Mouse (Mus musculus) telencephalon, adult 2 months (tissue): ENCODE data around the gene Nabp1.
"Not testable (repeated sequence)": the region's sequence is repeated elsewhere in the genome, so short reads cannot be mapped to it uniquely, and the experiment has no call there.

Experiments used
- DNase-seq: peaks from one replicate; pipeline ENCODE4 v3.0.0-alpha.2; 2011; ENCODE audit warnings: low read depth, low spot score

The Nabp1 gene

GRCm38 (mm10) chr1:51486291-51486690 lies 8.1 kb upstream of the Nabp1 start:
- DNase-seq, result no peak

DNA sequence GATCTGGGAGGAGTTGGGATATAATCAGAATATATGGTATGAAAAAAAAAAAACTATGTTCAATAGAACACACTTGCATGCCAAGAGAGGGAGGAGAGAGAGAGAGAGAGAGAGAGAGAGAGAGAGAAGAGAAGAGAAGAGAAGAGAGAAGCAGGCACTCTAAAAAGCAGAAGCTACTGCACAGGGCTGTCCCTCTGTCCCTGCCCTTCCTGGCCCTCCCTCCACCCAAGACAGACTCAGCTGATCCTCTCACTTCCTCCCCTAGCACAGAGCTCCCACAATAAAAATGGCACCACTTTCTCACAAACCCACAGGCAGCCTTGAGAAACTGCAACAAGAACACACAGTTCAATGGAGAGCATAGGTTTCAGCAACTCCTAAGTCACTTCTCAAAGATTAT lies 2.2 kb upstream of the Nabp1 start:
- DNase-seq, result no peak

- no peak for DNase-seq
Observed at GRCm38 (mm10) chr1:51479691-51480090, 1.5 kb upstream of the Nabp1 start.

DNA sequence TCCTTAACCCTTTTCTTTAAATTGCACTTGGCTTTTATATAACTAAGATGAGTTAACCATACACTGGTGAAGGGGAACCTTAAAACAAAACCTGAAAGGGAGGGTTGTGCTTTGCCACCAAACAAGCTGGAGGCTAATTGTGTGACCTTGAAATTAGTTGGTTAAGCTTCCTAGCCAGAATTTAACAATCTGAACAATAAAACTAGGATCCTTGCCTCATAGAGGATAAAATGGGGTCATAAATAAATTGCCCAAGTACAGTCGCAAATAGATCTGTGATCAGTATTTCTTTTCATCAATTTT lies 753 bp upstream of the Nabp1 start:
- no peak for DNase-seq

- DNase-seq, result no peak
Observed at GRCm38 (mm10) chr1:51477656-51478081, 556 bp downstream of the Nabp1 start.

GRCm38 (mm10) chr1:51476405-51476804 lies 1.8 kb downstream of the Nabp1 start:
- DNase-seq, result no peak

- DNase-seq, result no peak
Observed at GRCm38 (mm10) chr1:51468077-51468476, 10.1 kb downstream of the Nabp1 start.

DNA sequence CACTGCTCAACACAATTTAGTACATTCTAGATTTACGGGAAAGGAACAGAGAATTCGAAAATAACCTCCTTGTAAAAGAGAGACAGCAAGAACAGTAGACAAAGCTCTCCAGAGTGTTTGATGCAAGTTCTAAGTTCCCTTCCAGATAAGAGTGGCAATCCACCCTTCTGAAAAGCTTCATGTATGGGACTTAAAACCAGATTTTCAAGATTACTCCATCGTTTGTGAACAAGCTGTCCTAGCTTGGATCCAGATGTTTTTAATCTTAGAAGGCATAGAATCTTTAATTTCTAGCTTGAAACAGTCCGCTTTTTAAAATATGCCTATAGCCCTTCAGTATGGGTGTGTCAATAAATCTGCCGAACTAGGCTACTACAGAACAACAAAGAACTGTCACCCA lies 11.0 kb downstream of the Nabp1 start:
- no peak for DNase-seq

DNA sequence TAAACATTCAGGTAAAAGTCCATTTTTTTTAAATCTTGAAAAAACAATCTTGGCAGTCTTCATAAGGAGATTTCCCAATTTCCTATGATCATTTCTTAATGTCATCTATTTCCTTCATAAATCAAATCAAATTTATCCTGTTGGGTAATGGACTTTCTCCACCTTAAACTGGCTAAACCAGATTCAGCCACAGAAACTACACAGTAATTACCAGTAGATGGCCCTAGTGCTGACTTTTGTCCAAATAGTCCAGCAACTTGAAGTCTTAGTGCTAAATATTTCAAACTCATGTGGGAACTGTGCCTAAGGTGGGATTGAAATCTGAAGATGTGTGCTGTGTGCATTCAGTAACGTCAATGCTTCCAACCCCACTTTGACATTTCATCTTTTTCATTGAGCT lies 11.8 kb downstream of the Nabp1 start:
- DNase-seq, result no peak

DNA sequence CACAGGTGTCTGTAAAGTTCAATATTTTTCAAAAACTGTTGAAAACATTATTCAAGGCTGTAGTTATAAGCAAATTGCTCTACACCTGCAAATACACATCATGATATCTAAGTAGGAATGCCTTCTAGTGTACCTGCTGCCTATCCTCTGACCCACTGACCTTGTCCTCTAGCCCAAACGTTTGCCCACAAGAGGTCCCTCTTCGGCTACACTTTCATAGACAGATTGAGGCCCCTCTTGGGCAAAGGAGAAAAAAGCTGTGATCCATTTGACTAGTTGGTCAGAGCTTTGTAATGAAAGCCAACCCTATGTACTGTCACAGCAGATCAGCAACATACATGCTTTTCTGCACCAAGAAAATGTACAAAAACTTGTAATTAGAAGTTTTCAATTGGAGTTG lies 12.9 kb downstream of the Nabp1 start:
- DNase-seq, result no peak

DNA sequence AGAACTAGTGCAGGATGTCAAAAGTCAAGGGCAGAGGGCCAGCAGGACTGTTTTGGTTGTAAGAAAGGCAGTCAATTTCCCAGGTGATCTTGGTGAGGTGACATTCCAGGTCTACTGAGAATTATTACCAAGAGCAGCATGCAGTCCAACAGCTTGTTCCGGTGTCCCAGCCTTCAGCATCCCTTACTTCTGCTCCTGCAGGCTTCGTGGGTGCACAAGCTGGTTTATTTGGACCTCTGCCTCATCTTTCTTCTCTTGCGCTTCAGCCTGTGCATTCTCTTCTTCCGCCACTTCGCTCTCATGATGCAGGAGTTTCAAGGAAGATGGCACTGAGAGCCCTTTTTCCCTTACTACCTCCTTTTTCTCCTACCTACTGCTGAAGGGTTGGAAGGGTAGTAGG lies 15.2 kb downstream of the Nabp1 start:
- DNase-seq, result no peak

DNA sequence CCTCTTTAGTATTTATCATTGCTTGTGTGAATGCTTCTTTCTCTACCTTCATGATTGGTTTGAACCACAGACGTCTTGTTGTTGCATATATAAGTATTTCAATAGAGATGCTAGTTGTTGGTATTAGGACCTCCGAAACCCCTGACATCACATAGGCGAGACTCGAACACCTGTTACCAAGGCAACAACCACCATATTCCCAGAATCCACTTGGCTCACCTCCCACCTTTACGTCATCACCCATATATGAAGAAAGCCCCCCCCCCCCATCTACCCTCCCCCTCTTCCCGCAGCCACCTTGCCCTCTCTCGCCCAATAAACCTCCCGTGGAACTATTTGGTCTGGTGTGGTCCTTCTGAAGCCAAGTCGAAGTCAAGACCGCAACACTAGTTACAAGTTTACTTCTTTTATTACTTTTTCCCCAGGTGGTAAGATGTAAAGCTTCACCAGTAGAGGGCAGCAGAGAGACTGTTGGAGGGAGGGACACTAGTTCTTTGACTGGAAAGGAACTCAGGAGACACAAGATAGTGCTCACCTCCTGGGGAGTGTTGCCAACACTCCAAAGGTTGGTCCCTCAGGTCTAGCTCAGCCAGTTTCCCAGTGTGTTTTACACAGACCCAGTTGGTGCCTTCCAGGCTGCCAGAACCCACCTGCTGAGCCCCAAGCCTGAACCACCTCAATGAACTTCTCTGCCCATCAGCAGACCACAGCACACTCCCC lies 19.3 kb downstream of the Nabp1 start:
- no peak for DNase-seq

DNA sequence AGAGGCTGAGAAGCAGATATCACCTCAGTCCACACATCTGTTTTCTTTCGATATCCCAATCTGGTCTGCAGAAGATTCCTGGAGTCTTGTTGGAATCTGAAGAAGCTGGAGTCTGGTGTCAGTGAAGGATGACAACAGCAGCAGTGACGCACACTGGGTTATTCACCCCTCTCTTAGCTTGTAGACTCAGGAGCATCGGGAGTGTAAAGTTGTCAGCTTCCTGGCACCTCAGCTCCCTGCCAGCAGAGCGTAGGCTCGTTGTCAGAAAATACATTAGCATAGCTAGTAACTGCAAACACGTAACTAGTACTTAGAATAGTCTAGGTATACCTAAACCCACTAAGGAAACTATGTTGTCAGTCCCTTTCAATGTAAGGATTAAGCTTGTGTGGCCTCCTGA lies 20.1 kb downstream of the Nabp1 start:
- DNase-seq, result no peak

- DNase-seq, result no peak
Observed at GRCm38 (mm10) chr1:51457249-51457648, 21.0 kb downstream of the Nabp1 start.

DNA sequence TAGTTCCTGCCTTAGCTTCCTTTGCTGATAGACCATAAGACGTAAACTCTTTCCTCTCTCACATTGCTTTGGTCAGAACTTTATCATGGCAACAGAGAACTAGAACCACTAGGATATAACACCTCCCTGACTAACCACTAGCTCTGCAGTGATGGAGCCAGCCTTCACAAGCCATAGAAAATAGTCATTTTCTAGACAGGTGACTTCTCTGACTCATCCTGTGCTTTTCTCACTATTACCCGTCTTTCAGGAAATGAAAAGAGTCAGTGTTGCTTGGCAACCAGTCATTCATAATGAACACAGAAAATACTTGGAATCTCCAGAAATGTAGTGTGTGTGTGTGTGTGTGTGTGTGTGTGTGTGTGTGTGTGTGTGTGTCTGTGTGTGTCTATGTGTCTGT lies 29.4 kb downstream of the Nabp1 start:
- DNase-seq, result no peak

DNA sequence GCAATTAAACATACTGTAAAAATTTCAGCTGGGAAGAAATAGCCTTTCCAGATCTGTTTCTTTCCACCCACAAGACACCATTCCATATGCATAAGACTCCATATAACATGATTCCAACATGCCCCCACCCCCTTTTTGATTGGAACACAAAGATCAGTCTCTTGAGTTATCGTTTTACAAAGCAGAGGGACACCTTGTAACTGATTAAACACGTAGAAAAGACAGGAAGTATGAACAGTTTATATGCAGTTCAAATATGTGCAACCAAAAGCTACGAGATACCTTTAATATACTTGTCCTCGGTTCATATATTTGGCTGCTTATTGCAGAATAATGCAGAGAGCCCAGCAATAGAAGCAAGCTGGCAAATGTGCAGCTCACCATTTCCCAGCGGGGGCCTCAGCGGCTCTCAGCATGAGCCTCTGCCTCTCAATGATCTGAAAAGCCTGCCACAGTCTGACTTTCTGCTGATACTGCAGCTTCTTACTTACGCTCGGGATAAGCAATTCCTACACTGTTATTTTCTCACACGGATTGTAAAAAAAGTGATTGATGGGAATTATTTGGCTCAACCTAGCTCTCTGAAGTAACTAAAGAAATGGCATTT lies 32.3 kb downstream of the Nabp1 start:
- DNase-seq, result no peak

GRCm38 (mm10) chr1:51445161-51445853 lies 32.9 kb downstream of the Nabp1 start:
- no peak for DNase-seq

DNA sequence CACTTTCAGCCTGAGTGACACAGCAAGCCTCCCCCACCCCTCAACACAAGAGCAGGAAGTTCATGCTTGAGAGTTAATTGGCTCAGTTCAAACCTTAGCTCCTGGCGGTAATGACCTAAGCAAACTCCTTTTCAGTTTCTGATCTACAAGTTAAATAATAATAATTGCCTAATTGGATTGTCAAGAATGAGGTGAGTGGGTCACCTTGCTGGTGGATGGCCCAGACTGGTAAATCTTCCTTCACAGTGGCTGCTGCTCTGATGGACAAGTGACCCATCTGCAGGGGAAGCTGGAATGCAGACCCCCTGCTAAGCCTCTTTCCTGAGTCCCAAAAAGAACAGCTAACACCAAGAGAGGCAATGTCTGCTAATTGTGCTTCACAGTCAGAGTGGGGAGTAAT lies 48.5 kb downstream of the Nabp1 start:
- DNase-seq, result no peak

DNA sequence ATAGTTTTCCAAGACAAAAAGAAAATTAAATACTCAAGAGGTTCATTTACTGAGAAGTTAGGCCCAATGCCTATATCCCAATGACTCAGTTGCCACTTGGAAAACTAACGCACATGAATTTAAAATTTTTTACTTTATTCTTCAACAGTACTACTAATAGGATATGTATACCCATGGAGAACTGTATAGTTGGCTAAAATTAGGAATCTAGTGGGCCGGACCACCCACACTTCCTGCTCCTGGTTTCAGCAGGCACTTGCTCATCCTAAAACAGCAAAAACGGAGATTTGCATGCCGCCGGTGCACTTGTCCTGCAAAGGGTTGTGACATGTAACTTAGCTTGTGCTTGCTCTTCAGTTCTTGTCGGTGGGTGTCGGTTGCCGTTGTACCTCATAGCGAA lies 51.9 kb downstream of the Nabp1 start:
- no peak for DNase-seq

DNA sequence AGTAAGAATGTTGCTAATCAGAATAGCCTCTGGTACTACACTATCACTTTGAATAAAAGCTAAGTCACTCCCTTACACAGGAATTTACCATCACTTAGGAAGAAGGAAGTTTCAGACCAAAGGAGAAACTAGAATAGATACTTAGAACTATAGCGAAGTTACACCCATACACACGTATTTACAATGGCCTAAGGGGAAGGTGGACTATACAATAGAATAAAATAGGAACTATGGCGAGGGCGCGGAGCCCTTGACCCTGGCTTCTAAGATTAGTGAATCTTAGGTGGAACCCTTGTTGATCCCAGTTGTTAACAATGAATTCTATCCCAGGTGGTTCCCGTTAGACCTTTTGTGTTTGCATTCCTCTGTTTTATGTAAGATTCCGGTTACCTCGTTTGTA lies 57.2 kb downstream of the Nabp1 start:
- not testable (repeated sequence) for DNase-seq

GRCm38 (mm10) chr1:51418753-51419152 lies 59.5 kb downstream of the Nabp1 start:
- peak; percentile 33 for DNase-seq
